Mouse (Mus musculus) CD4-positive, CD25-positive, alpha-beta regulatory T cell, adult 4 months (primary cell): ENCODE results near the gene Foxo1. TPM values are rescaled to one million over a fixed set of nuclear protein-coding genes. Genes with fewer than 3 reads are reported as not detected.
A peak's percentile ranks its signal among the peaks of the same experiment; 100 is the strongest.

Source experiments
- ATAC-seq: one replicate; pipeline ENCODE4 v1.8.0; 2017
- polyA plus RNA-seq, 2 experiments: library from polyadenylated mRNA; unstranded; fragments of 100-300 nt; shearing (Covaris generic); gene quantifications; one replicate each; pipeline ENCODE4 v1.2.1; 2017

Foxo1 gene
- polyA plus RNA-seq, 2 experiments from 2014 or later: 37.1 to 38.9 TPM

- peak; percentile 2 for ATAC-seq
Observed at GRCm38 (mm10) chr3:52268737-52269513, 789 bp downstream of the Foxo1 start.

GRCm38 (mm10) chr3:52269514-52270351, 1.6 kb downstream of the Foxo1 start:
- ATAC-seq: peak; percentile 26

- ATAC-seq: peak; percentile 33
Observed at GRCm38 (mm10) chr3:52270511-52270910, 2.4 kb downstream of the Foxo1 start.

GRCm38 (mm10) chr3:52271376-52271775, 3.2 kb downstream of the Foxo1 start:
- no peak for ATAC-seq

GRCm38 (mm10) chr3:52272376-52272865, 4.3 kb downstream of the Foxo1 start:
- no peak for ATAC-seq

GRCm38 (mm10) chr3:52274475-52274874, 6.3 kb downstream of the Foxo1 start:
- ATAC-seq: no peak

GRCm38 (mm10) chr3:52275037-52275555, 7.0 kb downstream of the Foxo1 start:
- peak; percentile 43 for ATAC-seq

- peak; percentile 46 for ATAC-seq
Observed at GRCm38 (mm10) chr3:52280681-52281080, 12.5 kb downstream of the Foxo1 start.

- ATAC-seq: no peak
Observed at GRCm38 (mm10) chr3:52281882-52282281, 13.7 kb downstream of the Foxo1 start.

GRCm38 (mm10) chr3:52282369-52282768, 14.2 kb downstream of the Foxo1 start:
- no peak for ATAC-seq

GRCm38 (mm10) chr3:52283521-52283920, 15.4 kb downstream of the Foxo1 start:
- no peak for ATAC-seq

GRCm38 (mm10) chr3:52290811-52291210, 22.7 kb downstream of the Foxo1 start:
- no peak for ATAC-seq

GRCm38 (mm10) chr3:52292498-52292897, 24.4 kb downstream of the Foxo1 start:
- no peak for ATAC-seq

- ATAC-seq: no peak
Observed at GRCm38 (mm10) chr3:52293946-52294345, 25.8 kb downstream of the Foxo1 start.

- ATAC-seq: no peak
Observed at GRCm38 (mm10) chr3:52295688-52296087, 27.6 kb downstream of the Foxo1 start.

GRCm38 (mm10) chr3:52296224-52296760, 28.2 kb downstream of the Foxo1 start:
- no peak for ATAC-seq

GRCm38 (mm10) chr3:52297291-52298018, 29.3 kb downstream of the Foxo1 start:
- ATAC-seq: no peak

- ATAC-seq: peak; percentile 66
Observed at GRCm38 (mm10) chr3:52298683-52299082, 30.5 kb downstream of the Foxo1 start.

- ATAC-seq: peak; percentile 40
Observed at GRCm38 (mm10) chr3:52299376-52299775, 31.2 kb downstream of the Foxo1 start.

- ATAC-seq: peak; percentile 30
Observed at GRCm38 (mm10) chr3:52300517-52300916, 32.4 kb downstream of the Foxo1 start.

GRCm38 (mm10) chr3:52303301-52303700, 35.2 kb downstream of the Foxo1 start:
- no peak for ATAC-seq
